Mouse (Mus musculus): ENCODE data around the gene Vwa2. TPM values are rescaled to one million over a fixed set of nuclear protein-coding genes. Genes with fewer than 3 reads are reported as not detected.

The Vwa2 gene
- not detected for polyA plus RNA-seq (2017; shearing (Covaris generic))

GRCm38 (mm10) chr19:56873816-56874600, at the start of gene Vwa2:
Gene Vwa2, plus strand, starts transcription at chr19:56874249.

DNA sequence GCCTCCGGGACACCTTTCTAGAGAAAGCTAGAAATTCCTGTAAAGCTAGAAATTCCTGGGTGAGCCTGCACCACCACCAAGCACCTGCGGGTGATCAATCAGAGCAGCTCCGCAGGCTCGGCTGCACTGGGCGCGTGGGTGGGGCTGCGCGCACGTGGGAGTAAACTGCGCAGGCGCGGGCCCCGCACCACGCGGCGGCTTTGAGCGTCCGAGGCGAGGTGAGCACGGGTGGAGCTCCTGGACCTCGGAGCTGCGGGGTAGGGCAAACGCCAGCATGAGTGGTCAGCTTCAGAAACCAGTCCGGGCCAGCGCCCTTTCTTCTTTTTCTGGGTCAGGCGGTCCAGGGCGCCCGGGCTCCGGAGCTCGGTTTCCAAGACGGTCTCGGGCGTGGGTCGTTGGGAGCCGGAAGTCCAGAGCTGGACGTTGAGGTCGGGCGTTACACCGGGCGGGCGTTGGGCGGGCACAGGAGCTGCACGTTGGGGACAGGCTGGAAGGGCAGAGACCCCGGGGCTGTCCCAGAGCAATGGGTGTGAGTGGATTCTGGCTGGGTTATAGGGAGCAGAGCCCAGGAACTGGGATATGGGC, 47.9 kb upstream of the Vwa2 start, which contains the start of gene Tdrd1:
Tdrd1 (plus strand) TSS at position 163 of the 585 bp plus-strand sequence.

Other genes starting within 250 kb of the Vwa2 start
- gene Adrb1, start 152.1 kb upstream of the Vwa2 start, polyA plus RNA-seq (2017; shearing (Covaris generic)) = not detected
- 22.0 TPM for gene Ccdc186, start 52.1 kb upstream of the Vwa2 start, polyA plus RNA-seq (2017; shearing (Covaris generic))
- gene Tdrd1, start 48.0 kb upstream of the Vwa2 start, polyA plus RNA-seq (2017; shearing (Covaris generic)) = not detected
- gene Afap1l2, start 134.0 kb downstream of the Vwa2 start, polyA plus RNA-seq (2017; shearing (Covaris generic)) = not detected

Data from inflammation-experienced regulatory T-cells, adult 16 weeks (primary cell).